Mouse (Mus musculus): ENCODE data around the gene Gmcl1.

DNA sequence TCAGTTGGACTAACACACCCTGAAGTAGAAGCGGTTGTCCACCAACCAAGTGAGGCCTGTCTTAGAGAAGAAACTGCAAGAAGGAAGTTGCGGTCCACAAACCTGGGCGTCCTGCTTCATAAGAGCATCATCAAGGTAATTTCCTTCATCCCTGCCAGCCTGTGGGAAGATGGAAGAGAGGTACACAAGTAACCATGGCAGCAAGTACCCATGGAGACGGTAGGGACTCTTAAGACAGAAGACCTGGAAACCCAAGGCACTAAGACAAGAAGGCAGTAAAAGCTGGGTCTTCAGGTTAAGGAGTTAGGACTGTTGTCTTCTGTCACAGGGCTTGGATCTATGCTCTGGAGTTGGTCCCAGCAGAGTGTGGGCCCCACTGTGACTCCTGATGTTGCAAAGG lies 17.8 kb upstream of the Gmcl1 start:
- TF ChIP-seq TAL1 (IDR thresholded peaks at IDR 0.05; ENCODE audit: low read length), result no peak
- no peak for TF ChIP-seq GATA1 (IDR thresholded peaks at IDR 0.05; ENCODE audit: low read length)

All from erythroblast, embryonic 14.5 days (primary cell).